Mouse (Mus musculus): ENCODE data around the gene Pou3f3.

Pou3f3 gene

GRCm38 (mm10) chr1:42695578-42695915 is at the start of gene Pou3f3:
Gene Pou3f3, plus strand, starts transcription at chr1:42695768.
- no peak for DNase-seq (ENCODE audit: low read depth in 2 of 2, low spot score in 2 of 2)

- DNase-seq (ENCODE audit: low read depth in 2 of 2, low spot score in 2 of 2), result no peak
These were observed 47.1 kb upstream of the Pou3f3 start for GRCm38 (mm10) chr1:42648366-42648935.

GRCm38 (mm10) chr1:42651461-42651860 is 44.1 kb upstream of the Pou3f3 start:
- no peak for DNase-seq (ENCODE audit: low read depth in 2 of 2, low spot score in 2 of 2)

GRCm38 (mm10) chr1:42667546-42667945 is 28.0 kb upstream of the Pou3f3 start:
- no peak for DNase-seq (ENCODE audit: low read depth in 2 of 2, low spot score in 2 of 2)

- no peak for DNase-seq (ENCODE audit: low read depth in 2 of 2, low spot score in 2 of 2)
These were observed 14.9 kb upstream of the Pou3f3 start for GRCm38 (mm10) chr1:42680673-42681072.

- no peak for DNase-seq (ENCODE audit: low read depth in 2 of 2, low spot score in 2 of 2)
These were observed 13.8 kb upstream of the Pou3f3 start for GRCm38 (mm10) chr1:42681762-42682161.

- no peak for DNase-seq (ENCODE audit: low read depth in 2 of 2, low spot score in 2 of 2)
These were observed 11.7 kb upstream of the Pou3f3 start for GRCm38 (mm10) chr1:42683861-42684260.

GRCm38 (mm10) chr1:42684345-42684744 is 11.2 kb upstream of the Pou3f3 start:
- DNase-seq (ENCODE audit: low read depth in 2 of 2, low spot score in 2 of 2), result no peak

GRCm38 (mm10) chr1:42684783-42685182 is 10.8 kb upstream of the Pou3f3 start:
- DNase-seq (ENCODE audit: low read depth in 2 of 2, low spot score in 2 of 2), result no peak

- DNase-seq (ENCODE audit: low read depth in 2 of 2, low spot score in 2 of 2), result no peak
These were observed 10.1 kb upstream of the Pou3f3 start for GRCm38 (mm10) chr1:42685321-42685960.

- DNase-seq (ENCODE audit: low read depth in 2 of 2, low spot score in 2 of 2), result no peak
These were observed 9.1 kb upstream of the Pou3f3 start for GRCm38 (mm10) chr1:42686194-42687131.

GRCm38 (mm10) chr1:42687271-42687670 is 8.3 kb upstream of the Pou3f3 start:
- DNase-seq (ENCODE audit: low read depth in 2 of 2, low spot score in 2 of 2), result no peak

- DNase-seq (ENCODE audit: low read depth in 2 of 2, low spot score in 2 of 2), result no peak
These were observed 7.6 kb upstream of the Pou3f3 start for GRCm38 (mm10) chr1:42687756-42688540.

GRCm38 (mm10) chr1:42688541-42689125 is 6.9 kb upstream of the Pou3f3 start:
- DNase-seq (ENCODE audit: low read depth in 2 of 2, low spot score in 2 of 2), result no peak

GRCm38 (mm10) chr1:42690024-42690575 is 5.5 kb upstream of the Pou3f3 start:
- no peak for DNase-seq (ENCODE audit: low read depth in 2 of 2, low spot score in 2 of 2)

- no peak for DNase-seq (ENCODE audit: low read depth in 2 of 2, low spot score in 2 of 2)
These were observed 4.1 kb upstream of the Pou3f3 start for GRCm38 (mm10) chr1:42691202-42692170.

- DNase-seq (ENCODE audit: low read depth in 2 of 2, low spot score in 2 of 2), result no peak
These were observed 3.3 kb upstream of the Pou3f3 start for GRCm38 (mm10) chr1:42692221-42692620.

GRCm38 (mm10) chr1:42693101-42693715 is 2.4 kb upstream of the Pou3f3 start:
- no peak for DNase-seq (ENCODE audit: low read depth in 2 of 2, low spot score in 2 of 2)

- DNase-seq (ENCODE audit: low read depth in 2 of 2, low spot score in 2 of 2), result no peak
These were observed 1.7 kb upstream of the Pou3f3 start for GRCm38 (mm10) chr1:42693852-42694251.
